Mouse (Mus musculus): ENCODE data around the gene Fam166b. TPM values are rescaled to one million over a fixed set of nuclear protein-coding genes. Genes with fewer than 3 reads are reported as not detected.

The Fam166b gene
- polyA plus RNA-seq, 1 experiment from 2014 or later, result 1.4 TPM

GRCm38 (mm10) chr4:43426487-43426886 lies 2.4 kb downstream of the Fam166b start:
- Histone ChIP-seq H3K4me3 (no peak overlapping the region), H3K4me2 (no peak overlapping the region), H3K4me1 (replicated peaks) (peaks cover 26% of the 10 kb centered on the region), H3K27me3 (peaks cover 67% of the 10 kb centered on the region), H3K36me3 (peaks cover 61% of the 10 kb centered on the region), H3K9me3 (no peaks in the 10 kb centered on the region), H3K9ac (no peak overlapping the region), H3K27ac (no peak overlapping the region)
- no peak for ATAC-seq (ENCODE audit: low FRiP score)
- 48% methylated on average over 10 of the region's 10 CpGs for WGBS

- peaks cover 26% of the 10 kb centered on the region for H3K4me1 ChIP-seq (replicated peaks)
- WGBS, result 19% methylated on average over 31 of the region's 31 CpGs
- no peak overlapping the region for H3K27ac ChIP-seq
- H3K4me3 ChIP-seq, result no peak overlapping the region
- H3K4me2 ChIP-seq, result no peak overlapping the region
- peak overlapping the region; percentile 60; the same call in 1 of the 2 replicates for H3K9ac ChIP-seq
- H3K36me3 ChIP-seq, result peaks cover 66% of the 10 kb centered on the region
- H3K9me3 ChIP-seq, result no peaks in the 10 kb centered on the region
- ATAC-seq (ENCODE audit: low FRiP score), result no peak
- peaks cover 67% of the 10 kb centered on the region for H3K27me3 ChIP-seq
These were observed 3.1 kb downstream of the Fam166b start for GRCm38 (mm10) chr4:43425648-43426380.

GRCm38 (mm10) chr4:43425197-43425596 lies 3.7 kb downstream of the Fam166b start:
- Histone ChIP-seq H3K27me3 (peaks cover 66% of the 10 kb centered on the region), H3K4me1 (replicated peaks) (peaks cover 28% of the 10 kb centered on the region), H3K4me3 (no peak overlapping the region), H3K9ac (peak overlapping the region; percentile 60), H3K36me3 (peaks cover 67% of the 10 kb centered on the region), H3K4me2 (no peak overlapping the region), H3K27ac (no peak overlapping the region), H3K9me3 (no peaks in the 10 kb centered on the region)
- ATAC-seq (ENCODE audit: low FRiP score), result no peak
- 22% methylated on average over 14 of the region's 14 CpGs for WGBS

GRCm38 (mm10) chr4:43424072-43424471 lies 4.9 kb downstream of the Fam166b start:
- Histone ChIP-seq H3K27me3 (peaks cover 60% of the 10 kb centered on the region), H3K27ac (no peak overlapping the region), H3K4me3 (no peak overlapping the region), H3K9me3 (no peaks in the 10 kb centered on the region), H3K36me3 (peaks cover 78% of the 10 kb centered on the region), H3K4me1 (replicated peaks) (peaks cover 32% of the 10 kb centered on the region), H3K4me2 (no peak overlapping the region), H3K9ac (no peak overlapping the region)
- ATAC-seq (ENCODE audit: low FRiP score), result no peak
- 82% methylated on average over 9 of the region's 9 CpGs for WGBS

GRCm38 (mm10) chr4:43423267-43423934 lies 5.5 kb downstream of the Fam166b start:
- Histone ChIP-seq H3K36me3 (peaks cover 84% of the 10 kb centered on the region), H3K4me3 (no peak overlapping the region), H3K9ac (no peak overlapping the region), H3K27me3 (peaks cover 59% of the 10 kb centered on the region), H3K4me1 (replicated peaks) (peaks cover 31% of the 10 kb centered on the region), H3K4me2 (no peak overlapping the region), H3K9me3 (no peaks in the 10 kb centered on the region), H3K27ac (no peak overlapping the region)
- no peak for ATAC-seq (ENCODE audit: low FRiP score)
- 94% methylated on average over 20 of the region's 20 CpGs for WGBS

- no peak for ATAC-seq (ENCODE audit: low FRiP score)
- H3K27me3 ChIP-seq, result peaks cover 52% of the 10 kb centered on the region
- WGBS, result 80% methylated on average over 28 of the region's 28 CpGs
- H3K4me3 ChIP-seq, result no peak overlapping the region
- no peak overlapping the region for H3K4me2 ChIP-seq
- H3K9me3 ChIP-seq, result no peaks in the 10 kb centered on the region
- no peak overlapping the region for H3K27ac ChIP-seq
- peaks cover 16% of the 10 kb centered on the region for H3K4me1 ChIP-seq (replicated peaks)
- peaks cover 92% of the 10 kb centered on the region for H3K36me3 ChIP-seq
- H3K9ac ChIP-seq, result no peak overlapping the region
These were observed 7.2 kb downstream of the Fam166b start for GRCm38 (mm10) chr4:43421632-43422240.

- Histone ChIP-seq H3K27ac (0 out of 2 replicates have a peak overlapping the region, but pooled peaks have one; percentile 18), H3K4me2 (no peak overlapping the region), H3K27me3 (peaks cover 37% of the 10 kb centered on the region), H3K4me1 (replicated peaks) (peaks cover 14% of the 10 kb centered on the region), H3K4me3 (no peak overlapping the region), H3K9ac (no peak overlapping the region), H3K36me3 (peaks cover 92% of the 10 kb centered on the region), H3K9me3 (no peaks in the 10 kb centered on the region)
- ATAC-seq (ENCODE audit: low FRiP score), result no peak
- 5% methylated on average over 6 of the region's 6 CpGs for whole genome bisulfite sequencing
These were observed 8.6 kb downstream of the Fam166b start for GRCm38 (mm10) chr4:43420305-43420704.

- Histone ChIP-seq H3K36me3 (peaks cover 92% of the 10 kb centered on the region), H3K4me3 (no peak overlapping the region), H3K27me3 (peaks cover 33% of the 10 kb centered on the region), H3K4me1 (replicated peaks) (peaks cover 12% of the 10 kb centered on the region), H3K4me2 (no peak overlapping the region), H3K27ac (peak overlapping the region; percentile 18; the same call in 1 of the 2 replicates), H3K9ac (no peak overlapping the region), H3K9me3 (no peaks in the 10 kb centered on the region)
- 68% methylated on average over 9 of the region's 9 CpGs for WGBS
- ATAC-seq (ENCODE audit: low FRiP score), result no peak
These were observed 9.1 kb downstream of the Fam166b start for GRCm38 (mm10) chr4:43419801-43420281.

GRCm38 (mm10) chr4:43418973-43419656 lies 9.8 kb downstream of the Fam166b start:
- H3K4me3 ChIP-seq, result no peak overlapping the region
- peak overlapping the region; percentile 31; the same call in 1 of the 2 replicates for H3K9ac ChIP-seq
- 60% methylated on average over 15 of the region's 15 CpGs for WGBS
- H3K36me3 ChIP-seq, result peaks cover 92% of the 10 kb centered on the region
- peaks cover 25% of the 10 kb centered on the region for H3K27me3 ChIP-seq
- no peak overlapping the region for H3K4me2 ChIP-seq
- H3K27ac ChIP-seq, result no peak overlapping the region
- no peak for ATAC-seq (ENCODE audit: low FRiP score)
- H3K4me1 ChIP-seq (replicated peaks), result peaks cover 12% of the 10 kb centered on the region
- H3K9me3 ChIP-seq, result no peaks in the 10 kb centered on the region

GRCm38 (mm10) chr4:43418450-43418849 lies 10.5 kb downstream of the Fam166b start:
- Histone ChIP-seq H3K27ac (no peak overlapping the region), H3K4me2 (no peak overlapping the region), H3K9me3 (no peaks in the 10 kb centered on the region), H3K4me1 (replicated peaks) (peaks cover 14% of the 10 kb centered on the region), H3K27me3 (peaks cover 19% of the 10 kb centered on the region), H3K36me3 (peaks cover 87% of the 10 kb centered on the region), H3K9ac (peak overlapping the region; percentile 55), H3K4me3 (no peak overlapping the region)
- no peak for ATAC-seq (ENCODE audit: low FRiP score)
- 77% methylated on average over 4 of the region's 4 CpGs for WGBS

GRCm38 (mm10) chr4:43417269-43418062 lies 11.5 kb downstream of the Fam166b start:
- Histone ChIP-seq H3K9ac (no peak overlapping the region), H3K9me3 (no peaks in the 10 kb centered on the region), H3K36me3 (peaks cover 81% of the 10 kb centered on the region), H3K4me2 (no peak overlapping the region), H3K4me3 (no peak overlapping the region), H3K27me3 (peaks cover 9% of the 10 kb centered on the region), H3K4me1 (replicated peaks) (peaks cover 22% of the 10 kb centered on the region), H3K27ac (no peak overlapping the region)
- no peak for ATAC-seq (ENCODE audit: low FRiP score)
- 79% methylated on average over 16 of the region's 16 CpGs for WGBS
